Mouse (Mus musculus): Measurements from ENCODE around the gene Sel1l.

The Sel1l gene

GRCm38 (mm10) chr12:91818726-91819125, 30.2 kb downstream of the Sel1l start:
- DNase-seq (ENCODE audit: low read depth, low spot score) = no peak

- peak; percentile 53 for DNase-seq (ENCODE audit: low read depth, low spot score)
These were observed 33.0 kb downstream of the Sel1l start for GRCm38 (mm10) chr12:91815990-91816389.

- no peak for DNase-seq (ENCODE audit: low read depth, low spot score)
These were observed 33.4 kb downstream of the Sel1l start for GRCm38 (mm10) chr12:91815552-91815951.

GRCm38 (mm10) chr12:91808911-91809310, 40.0 kb downstream of the Sel1l start:
- no peak for DNase-seq (ENCODE audit: low read depth, low spot score)

- DNase-seq (ENCODE audit: low read depth, low spot score) = no peak
These were observed 41.2 kb downstream of the Sel1l start for GRCm38 (mm10) chr12:91807761-91808160.

GRCm38 (mm10) chr12:91807095-91807494, 41.9 kb downstream of the Sel1l start:
- no peak for DNase-seq (ENCODE audit: low read depth, low spot score)

- DNase-seq (ENCODE audit: low read depth, low spot score) = no peak
These were observed 44.7 kb downstream of the Sel1l start for GRCm38 (mm10) chr12:91804262-91804661.

GRCm38 (mm10) chr12:91803207-91803932, 45.6 kb downstream of the Sel1l start:
- peak; percentile 9 for DNase-seq (ENCODE audit: low read depth, low spot score)

GRCm38 (mm10) chr12:91802586-91803206, 46.3 kb downstream of the Sel1l start:
- no peak for DNase-seq (ENCODE audit: low read depth, low spot score)

- no peak for DNase-seq (ENCODE audit: low read depth, low spot score)
These were observed 48.0 kb downstream of the Sel1l start for GRCm38 (mm10) chr12:91800861-91801385.

- DNase-seq (ENCODE audit: low read depth, low spot score) = no peak
These were observed 49.1 kb downstream of the Sel1l start for GRCm38 (mm10) chr12:91799821-91800335.

GRCm38 (mm10) chr12:91799379-91799773, 49.6 kb downstream of the Sel1l start:
- DNase-seq (ENCODE audit: low read depth, low spot score) = peak; percentile 43

GRCm38 (mm10) chr12:91798720-91799378, 50.1 kb downstream of the Sel1l start:
- DNase-seq (ENCODE audit: low read depth, low spot score) = no peak

GRCm38 (mm10) chr12:91796774-91797173, 52.2 kb downstream of the Sel1l start:
- no peak for DNase-seq (ENCODE audit: low read depth, low spot score)

- no peak for DNase-seq (ENCODE audit: low read depth, low spot score)
These were observed 55.7 kb downstream of the Sel1l start for GRCm38 (mm10) chr12:91793266-91793665.

GRCm38 (mm10) chr12:91791822-91792221, 57.1 kb downstream of the Sel1l start:
- DNase-seq (ENCODE audit: low read depth, low spot score) = no peak

GRCm38 (mm10) chr12:91789801-91790200, 59.2 kb downstream of the Sel1l start:
- DNase-seq (ENCODE audit: low read depth, low spot score) = peak; percentile 68

- peak; percentile 21 for DNase-seq (ENCODE audit: low read depth, low spot score)
These were observed 60.5 kb downstream of the Sel1l start for GRCm38 (mm10) chr12:91788446-91788845.

- DNase-seq (ENCODE audit: low read depth, low spot score) = no peak
These were observed 61.0 kb downstream of the Sel1l start, which contains the start of gene Ston2 for GRCm38 (mm10) chr12:91787959-91788437. Gene Ston2, minus strand, starts transcription at chr12:91788387.

- no peak for DNase-seq (ENCODE audit: low read depth, low spot score)
These were observed 62.6 kb downstream of the Sel1l start for GRCm38 (mm10) chr12:91786355-91786754.

GRCm38 (mm10) chr12:91781432-91781831, 67.5 kb downstream of the Sel1l start:
- no peak for DNase-seq (ENCODE audit: low read depth, low spot score)

- DNase-seq (ENCODE audit: low read depth, low spot score) = no peak
These were observed 68.4 kb downstream of the Sel1l start for GRCm38 (mm10) chr12:91780531-91780930.

Data from CD4-positive helper T cell, adult 2 months (primary cell).